Mouse (Mus musculus): ENCODE measurements around the gene Zfp523. TPM values are rescaled to one million over a fixed set of nuclear protein-coding genes. Genes with fewer than 3 reads are reported as not detected.
A peak's percentile ranks its signal among the peaks of the same experiment; 100 is the strongest.

Zfp523 gene
- polyA plus RNA-seq, 1 experiment from 2014 or later, result 5.9 TPM

- H3K9me3 ChIP-seq (replicated peaks), result no peaks in the 10 kb centered on the region
- 60% methylated on average over 12 of the region's 12 CpGs for WGBS (ENCODE audit: insufficient replicate concordance)
- no peak overlapping the region for H3K4me2 ChIP-seq
- H3K36me3 ChIP-seq, result peaks cover 18% of the 10 kb centered on the region
- H3K27ac ChIP-seq, result no peak overlapping the region
- H3K4me3 ChIP-seq (replicated peaks), result no peak overlapping the region
- H3K4me1 ChIP-seq (replicated peaks), result peaks cover 69% of the 10 kb centered on the region
- peak overlapping the region; percentile 1; the same call in 1 of the 2 replicates for H3K9ac ChIP-seq
- ATAC-seq (ENCODE audit: low read depth) (no peak), DNase-seq (no peak)
- no peaks in the 10 kb centered on the region for H3K27me3 ChIP-seq
Measured at GRCm38 (mm10) chr17:28251579-28252280, 74.8 kb downstream of the Zfp523 start.

- 83% methylated on average over 5 of the region's 5 CpGs for WGBS (ENCODE audit: insufficient replicate concordance)
- ATAC-seq (ENCODE audit: low read depth), result no peak
Measured at GRCm38 (mm10) chr17:28252281-28252648, 75.3 kb downstream of the Zfp523 start.

GRCm38 (mm10) chr17:28253216-28253615 lies 76.3 kb downstream of the Zfp523 start:
- WGBS (ENCODE audit: insufficient replicate concordance), result 81% methylated on average over 7 of the region's 7 CpGs
- Histone ChIP-seq H3K27me3 (no peaks in the 10 kb centered on the region), H3K9me3 (replicated peaks) (no peaks in the 10 kb centered on the region), H3K4me2 (no peak overlapping the region), H3K4me1 (replicated peaks) (peaks cover 71% of the 10 kb centered on the region), H3K9ac (no peak overlapping the region), H3K4me3 (replicated peaks) (no peak overlapping the region), H3K27ac (no peak overlapping the region), H3K36me3 (peaks cover 15% of the 10 kb centered on the region)
- no peak for ATAC-seq (ENCODE audit: low read depth)
- no peak for DNase-seq

More at GRCm38 (mm10) chr17:28252281-28252648, 75.3 kb downstream of the Zfp523 start:
- H3K36me3 ChIP-seq, result peaks cover 18% of the 10 kb centered on the region
- H3K27ac ChIP-seq, result no peak overlapping the region
- no peak overlapping the region for H3K4me2 ChIP-seq
- no peak for DNase-seq
- no peak overlapping the region for H3K4me3 ChIP-seq (replicated peaks)
- H3K27me3 ChIP-seq, result no peaks in the 10 kb centered on the region
- H3K9ac ChIP-seq, result peak overlapping the region; percentile 1; the same call in 1 of the 2 replicates
- H3K4me1 ChIP-seq (replicated peaks), result peaks cover 69% of the 10 kb centered on the region
- H3K9me3 ChIP-seq (replicated peaks), result no peaks in the 10 kb centered on the region

- Histone ChIP-seq H3K9ac (no peak overlapping the region), H3K36me3 (peaks cover 20% of the 10 kb centered on the region), H3K27me3 (no peaks in the 10 kb centered on the region), H3K9me3 (replicated peaks) (no peaks in the 10 kb centered on the region), H3K4me3 (replicated peaks) (no peak overlapping the region), H3K27ac (no peak overlapping the region), H3K4me2 (no peak overlapping the region), H3K4me1 (replicated peaks) (peaks cover 69% of the 10 kb centered on the region)
- ATAC-seq (ENCODE audit: low read depth), result no peak
- WGBS (ENCODE audit: insufficient replicate concordance), result 64% methylated on average over 4 of the region's 4 CpGs
- no peak for DNase-seq
Measured at GRCm38 (mm10) chr17:28254804-28255203, 77.9 kb downstream of the Zfp523 start.

Other genes starting within 250 kb of the Zfp523 start
- 0.15 and 0.22 TPM in 2 replicates for gene Tcp11, start 96.5 kb upstream of the Zfp523 start, polyA plus RNA-seq (2015; fragmentation: Nextera tagmentation; extraction: Ambion mirVana)
- gene Scube3, start 35.0 kb upstream of the Zfp523 start, polyA plus RNA-seq (2015; fragmentation: Nextera tagmentation; extraction: Ambion mirVana), result 0.29 and 0.38 TPM in 2 replicates
- gene Def6, start 30.6 kb downstream of the Zfp523 start, polyA plus RNA-seq (2015; fragmentation: Nextera tagmentation; extraction: Ambion mirVana), result 14.6 and 14.8 TPM in 2 replicates
- 1.3 and 1.4 TPM in 2 replicates for gene Ppard, start 55.6 kb downstream of the Zfp523 start, polyA plus RNA-seq (2015; fragmentation: Nextera tagmentation; extraction: Ambion mirVana)
- 11.3 and 13.5 TPM in 2 replicates for gene Fance, start 136.4 kb downstream of the Zfp523 start, polyA plus RNA-seq (2015; fragmentation: Nextera tagmentation; extraction: Ambion mirVana)
- gene Rpl10a, start 151.3 kb downstream of the Zfp523 start, polyA plus RNA-seq (2015; fragmentation: Nextera tagmentation; extraction: Ambion mirVana), result 372 and 464 TPM in 2 replicates
- 0.76 and 0.96 TPM in 2 replicates for gene Tead3, start 173.7 kb downstream of the Zfp523 start, polyA plus RNA-seq (2015; fragmentation: Nextera tagmentation; extraction: Ambion mirVana)
- gene Tulp1, start 188.1 kb downstream of the Zfp523 start, polyA plus RNA-seq (2015; fragmentation: Nextera tagmentation; extraction: Ambion mirVana), result 0.52 and 1.3 TPM in 2 replicates

Data from liver, embryonic 13.5 days (tissue).